Mouse (Mus musculus) brain, embryonic 14.5 days (tissue): ENCODE measurements around the gene Shb. TPM values are rescaled to one million over a fixed set of nuclear protein-coding genes. Genes with fewer than 3 reads are reported as not detected.

ENCODE experiments used
- DNase-seq: peaks from one replicate; pipeline ENCODE4 v3.0.0-alpha.2; 2011; ENCODE audit warnings: low read depth
- CTCF ChIP-seq: fragments of 200-500 bp; IDR thresholded peaks from 2 replicates; pipeline ENCODE4 v1.5.1; 2012; ENCODE audit warnings: inconsistent platforms, mild to moderate bottlenecking, moderate library complexity, borderline replicate concordance; ENCODE audit not compliant: insufficient read depth, insufficient read length; ENCODE audit errors: extremely low read depth
- POLR2A ChIP-seq: fragments of 200-500 bp; IDR thresholded peaks from 2 replicates; pipeline ENCODE4 v1.6.1; 2012; ENCODE audit warnings: mild to moderate bottlenecking, inconsistent platforms, borderline replicate concordance; ENCODE audit not compliant: poor library complexity, insufficient read depth, insufficient read length, severe bottlenecking; ENCODE audit errors: extremely low read depth
- polyA plus RNA-seq: library from polyadenylated mRNA; depleted of rRNA; stranded (reverse); fragments of >200 nt; gene quantifications from 2 replicates; pipeline ENCODE4 v1.2.3, GENCODE M21; 2012

Shb gene
- polyA plus RNA-seq, 1 experiment, result 36.4 TPM

DNA sequence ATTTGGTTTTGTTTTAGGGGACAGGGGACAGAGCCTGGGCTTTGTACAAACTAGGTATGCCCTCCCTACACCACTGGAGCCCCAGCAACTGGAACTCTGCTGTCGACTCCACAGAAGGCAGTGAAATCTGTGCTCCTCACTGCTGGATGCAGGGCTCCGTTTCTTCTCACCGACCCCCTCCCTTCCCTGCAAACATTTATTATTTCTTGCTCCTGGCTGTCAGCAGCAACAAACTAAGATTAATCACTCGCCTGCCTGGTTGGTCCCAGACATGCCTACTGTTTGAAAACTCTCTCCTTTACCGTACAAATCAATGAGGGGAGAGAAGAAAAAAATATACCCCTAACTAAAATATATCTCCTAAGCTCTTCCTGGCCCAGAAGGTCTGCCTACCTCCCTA, 93.0 kb downstream of the Shb start:
- no peak for DNase-seq
- TF ChIP-seq CTCF (no peak), POLR2A (no peak)

DNA sequence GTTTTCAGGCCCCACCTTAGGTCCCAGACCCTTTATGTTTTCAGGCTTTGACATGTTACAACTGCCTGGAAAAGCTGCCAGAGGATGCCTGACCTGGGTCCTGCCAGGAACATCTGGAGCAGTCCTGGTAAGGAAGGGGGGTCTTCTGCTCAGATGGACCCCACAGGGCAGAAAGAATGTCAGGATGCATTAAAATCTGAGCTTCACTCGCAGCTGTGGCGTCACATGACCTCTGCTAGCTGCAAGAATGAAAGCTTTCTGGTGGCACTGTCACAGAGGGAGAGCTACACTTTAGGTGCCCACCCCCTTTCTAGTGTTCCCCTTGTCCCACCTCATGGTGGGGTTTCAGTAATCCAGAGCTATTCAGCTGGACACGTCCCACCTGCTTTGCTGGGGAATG, 95.3 kb downstream of the Shb start:
- DNase-seq, result no peak
- TF ChIP-seq POLR2A, result no peak
- TF ChIP-seq CTCF, result no peak

DNA sequence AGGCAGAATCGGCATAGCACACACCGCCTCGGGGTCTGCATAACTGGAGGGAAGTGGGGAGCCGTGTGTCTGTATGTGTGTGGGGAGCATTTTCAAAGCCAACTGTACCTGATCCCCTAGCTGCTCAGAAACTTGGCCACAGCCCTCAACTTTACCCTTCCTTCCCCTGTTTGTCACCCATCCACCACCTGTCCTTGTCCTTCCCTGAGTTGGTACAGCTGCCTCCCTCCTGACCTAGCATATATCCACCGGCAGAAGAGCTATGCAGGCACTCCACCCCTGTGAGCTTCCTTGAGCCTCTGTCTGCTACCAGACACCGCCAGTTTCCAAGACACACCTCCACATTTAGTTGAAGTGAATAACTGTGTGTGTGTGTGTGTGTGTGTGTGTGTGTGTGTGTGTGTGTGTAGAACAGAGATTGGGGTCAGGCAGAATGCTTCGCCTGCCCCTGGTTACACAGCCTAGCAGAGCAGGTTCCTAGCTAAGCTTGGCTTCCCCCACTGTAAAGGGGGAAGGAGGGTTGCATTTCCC, 95.8 kb downstream of the Shb start:
- TF ChIP-seq POLR2A, result no peak
- TF ChIP-seq CTCF, result no peak
- no peak for DNase-seq

DNA sequence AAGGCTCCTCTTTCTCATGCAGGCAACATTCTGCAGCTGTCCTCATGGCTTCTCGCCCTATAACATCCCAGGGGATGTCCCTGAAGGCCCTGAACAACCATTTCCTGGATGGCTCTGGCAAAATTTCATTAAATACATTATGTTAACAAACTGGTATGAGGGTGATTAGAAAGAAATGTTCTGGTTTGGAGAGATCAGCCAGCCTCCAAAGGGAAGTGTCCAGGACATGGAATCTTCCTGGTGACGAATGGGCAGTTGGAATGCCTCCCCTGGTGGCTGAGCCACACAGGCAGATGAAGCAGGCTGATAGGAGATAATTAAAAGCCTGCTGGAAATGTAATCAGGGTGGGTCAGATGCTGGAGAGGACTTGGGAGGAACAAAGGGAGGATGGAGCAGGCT, 96.4 kb downstream of the Shb start:
- DNase-seq, result no peak
- TF ChIP-seq POLR2A (no peak), CTCF (no peak)

DNA sequence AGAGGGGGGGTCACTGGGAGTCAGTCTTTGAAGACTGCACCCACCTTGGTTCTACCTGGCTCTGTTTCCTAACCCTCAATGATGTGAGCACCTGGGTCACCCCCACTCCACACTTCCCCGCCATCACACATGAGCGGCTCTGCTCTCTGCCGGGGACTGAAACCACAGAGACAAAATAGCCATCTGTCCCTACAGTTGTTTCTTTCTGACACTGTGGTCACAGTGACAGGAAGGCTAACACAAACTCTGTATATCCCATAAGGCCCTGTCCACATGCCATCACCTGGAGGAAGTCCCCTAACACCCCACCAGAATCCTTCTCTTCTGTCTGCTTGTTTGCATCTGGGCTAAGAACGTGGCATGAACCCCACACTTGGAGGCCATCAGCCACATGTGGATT, 97.6 kb downstream of the Shb start:
- TF ChIP-seq POLR2A (no peak), CTCF (no peak)
- DNase-seq, result no peak

DNA sequence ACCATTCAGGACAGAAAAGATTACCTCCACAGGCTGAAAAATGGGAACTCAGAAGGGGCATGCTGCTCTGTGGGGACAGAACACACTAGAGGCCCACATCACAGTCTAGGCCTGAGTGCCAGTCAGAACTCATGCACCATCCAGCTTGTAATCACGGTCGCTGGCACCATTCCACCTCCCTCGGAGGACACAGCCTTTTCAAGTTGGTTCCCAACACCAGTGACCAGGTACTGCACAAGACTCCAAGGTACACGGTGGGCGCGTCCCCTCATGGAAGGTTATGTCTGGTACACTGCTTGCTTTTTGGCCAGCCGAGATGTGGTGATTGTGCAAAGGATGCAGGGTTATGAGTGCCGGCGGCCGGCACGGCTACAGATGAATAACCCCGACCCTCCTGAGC, 98.2 kb downstream of the Shb start:
- no peak for DNase-seq
- TF ChIP-seq CTCF (no peak), POLR2A (no peak)

DNA sequence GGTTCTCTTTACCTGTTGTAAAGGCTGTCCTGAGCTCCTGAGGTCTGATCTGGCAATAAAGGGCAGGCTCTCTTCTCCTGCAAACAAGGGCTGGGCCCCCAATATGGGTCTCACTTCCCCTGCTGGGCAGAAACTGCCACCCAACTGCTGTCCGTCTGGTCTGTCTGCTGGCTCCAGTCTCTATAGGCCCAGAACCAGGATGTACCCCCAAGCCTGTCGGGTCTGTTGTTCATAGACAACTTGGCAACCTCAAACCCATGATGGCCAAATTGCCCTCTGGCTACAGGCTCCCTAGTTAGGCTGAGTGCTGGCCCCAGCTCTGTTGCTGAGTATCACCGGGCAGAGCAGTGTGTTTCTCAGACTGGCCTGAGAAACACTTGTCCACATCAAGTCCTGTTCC, 100.5 kb downstream of the Shb start:
- DNase-seq, result no peak
- TF ChIP-seq CTCF (no peak), POLR2A (no peak)

DNA sequence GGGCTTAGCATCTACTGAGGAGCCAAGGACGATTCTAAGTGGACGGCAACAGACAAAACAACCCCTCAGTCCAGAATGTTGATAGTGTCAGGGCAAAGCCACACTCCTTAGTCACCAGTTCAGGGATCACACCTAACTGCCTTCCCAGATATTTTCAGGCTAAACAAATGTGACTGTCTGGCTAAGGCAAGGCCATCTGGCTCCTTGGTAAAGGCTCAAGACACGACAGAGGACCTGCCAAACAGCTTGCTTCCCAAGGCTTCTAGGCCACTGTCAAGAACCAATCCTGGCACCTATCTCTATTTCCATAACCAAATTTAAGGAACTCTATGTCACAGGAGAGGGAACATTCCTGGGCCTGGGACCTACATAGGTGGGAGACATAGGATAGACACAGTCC, 101.0 kb downstream of the Shb start:
- no peak for TF ChIP-seq POLR2A
- no peak for DNase-seq

DNA sequence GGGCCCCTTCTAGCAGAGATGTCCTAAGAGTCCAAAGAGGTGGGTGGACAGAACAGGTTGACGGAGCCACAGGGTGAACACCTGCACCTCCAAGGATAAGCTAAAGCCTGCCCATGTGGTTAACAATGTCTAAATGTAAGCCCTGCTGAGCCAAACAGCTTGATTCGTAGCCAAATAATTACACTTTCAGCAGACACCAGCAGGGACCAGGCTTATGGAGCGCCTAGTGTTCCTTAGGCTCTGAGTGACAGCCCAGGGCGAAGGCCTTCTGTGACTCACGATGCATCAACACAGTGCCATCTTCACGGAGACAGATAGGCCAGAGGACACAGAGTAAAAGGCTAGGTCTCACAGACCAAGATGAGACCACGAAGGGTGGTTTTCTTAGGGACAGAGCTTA, 102.8 kb downstream of the Shb start:
- TF ChIP-seq POLR2A (no peak), CTCF (no peak)
- DNase-seq, result peak; percentile 75

DNA sequence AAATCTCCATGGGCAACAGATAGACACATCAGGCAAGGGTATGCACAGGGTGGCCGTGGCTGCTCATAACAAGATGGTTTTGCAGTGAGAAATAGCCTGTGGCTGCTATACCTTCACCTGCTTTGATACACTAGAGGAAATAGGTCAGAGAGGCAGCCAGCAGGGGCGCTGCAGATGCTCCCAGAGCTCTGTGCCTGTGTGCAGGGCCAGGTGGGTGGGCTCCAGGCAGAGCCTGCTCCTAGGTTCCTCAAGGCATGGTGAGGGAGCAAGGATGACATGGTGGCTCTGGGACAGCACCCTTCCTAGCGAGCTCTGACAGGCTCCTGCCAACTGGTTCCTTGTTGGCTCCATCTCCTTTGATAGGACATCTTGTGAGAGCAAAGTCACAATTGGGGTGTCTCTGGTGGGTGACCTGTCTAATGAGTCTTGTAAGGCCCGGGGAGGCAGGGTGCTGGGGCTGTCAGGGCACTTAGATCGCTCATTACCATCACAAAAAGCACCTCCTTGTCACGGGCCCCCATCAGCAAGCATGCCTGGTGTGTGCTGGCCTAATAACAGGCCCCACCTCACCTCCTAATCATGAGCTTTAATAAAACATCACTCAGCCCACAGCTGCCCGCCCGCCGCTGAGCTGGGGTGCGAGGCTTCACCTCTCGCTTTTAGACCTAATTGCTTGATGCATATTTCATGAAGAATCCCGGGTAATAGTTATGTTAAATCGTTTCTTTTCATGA, 105.4 kb downstream of the Shb start:
- DNase-seq, result peak; percentile 89
- TF ChIP-seq CTCF (peak; percentile 59; the same call in 1 of the 2 replicates), POLR2A (no peak)

DNA sequence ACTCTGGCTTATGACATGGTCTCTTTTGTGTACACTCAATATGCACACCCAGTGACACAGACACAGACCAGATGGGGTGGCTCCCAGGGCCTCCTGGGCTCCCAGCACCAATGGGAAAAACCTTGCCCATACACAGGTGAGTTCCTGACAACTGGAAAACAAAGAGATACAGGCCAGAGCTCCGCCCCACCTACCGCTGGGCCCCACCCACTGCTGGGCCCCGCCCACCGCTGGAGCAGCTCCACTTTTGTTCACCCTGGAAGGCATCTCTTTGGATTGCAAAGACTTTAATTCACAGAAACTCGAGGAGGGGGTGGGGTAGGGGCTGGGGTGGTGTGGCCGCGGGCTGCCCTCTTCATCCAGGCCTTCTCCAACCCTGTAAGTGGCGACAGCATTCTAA, 108.9 kb downstream of the Shb start:
- TF ChIP-seq CTCF, result no peak
- TF ChIP-seq POLR2A, result no peak
- DNase-seq, result no peak

DNA sequence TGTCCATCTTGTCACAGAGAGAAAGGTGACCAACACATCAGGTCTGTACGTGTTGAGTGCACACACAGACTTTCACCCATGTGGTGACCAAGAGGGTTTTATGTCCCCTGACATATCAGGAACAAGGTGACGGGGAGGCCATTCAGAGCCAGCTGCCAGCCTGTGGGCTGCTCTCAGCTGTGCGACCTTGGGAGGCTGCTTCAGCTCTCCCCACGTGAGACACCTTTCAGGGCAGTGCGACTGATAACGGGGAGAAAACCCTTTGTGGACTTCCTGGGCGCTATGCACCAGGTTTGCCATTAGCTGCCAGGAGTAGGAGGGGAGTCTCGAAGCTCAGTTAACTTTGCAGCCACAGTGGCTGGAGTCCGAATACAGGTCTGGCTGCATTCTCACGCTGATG, 109.6 kb downstream of the Shb start:
- DNase-seq, result no peak
- TF ChIP-seq CTCF (no peak), POLR2A (no peak)

DNA sequence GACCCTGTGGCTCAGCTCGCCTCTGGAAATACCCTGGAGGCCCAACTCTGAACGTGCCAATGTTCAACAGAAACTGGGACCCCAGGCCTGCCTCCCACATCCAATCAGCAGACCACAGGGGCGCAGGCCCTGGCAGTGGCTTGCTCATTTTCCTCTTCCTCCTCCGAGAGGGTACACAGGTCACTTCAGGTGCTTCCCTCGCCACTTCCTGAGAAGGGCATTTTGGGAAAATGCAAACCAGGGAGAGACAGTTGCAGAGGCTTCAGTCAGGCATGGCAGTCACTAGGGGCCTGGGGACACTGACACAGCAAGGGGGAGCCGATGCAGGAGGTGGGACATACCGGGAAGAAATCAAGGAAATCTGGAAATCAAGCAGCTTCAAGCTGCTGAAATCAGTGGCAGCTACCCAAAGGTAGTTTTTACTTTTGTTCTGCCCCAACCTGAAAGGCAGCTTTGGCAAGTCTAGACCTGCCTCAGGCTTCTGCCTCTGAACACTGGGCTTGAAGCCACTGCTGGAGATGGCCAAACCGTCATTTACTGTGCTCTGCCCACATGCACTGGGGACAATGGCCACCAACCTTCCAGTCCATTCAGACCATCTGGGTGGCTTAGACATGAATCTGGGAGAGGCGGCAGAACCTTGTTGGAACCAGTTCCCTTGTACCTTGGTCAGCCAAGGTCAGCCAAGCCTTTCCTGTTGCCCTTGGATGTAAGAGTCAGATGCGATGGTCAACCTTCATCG, 110.6 kb downstream of the Shb start:
- TF ChIP-seq CTCF (no peak), POLR2A (no peak)
- no peak for DNase-seq

DNA sequence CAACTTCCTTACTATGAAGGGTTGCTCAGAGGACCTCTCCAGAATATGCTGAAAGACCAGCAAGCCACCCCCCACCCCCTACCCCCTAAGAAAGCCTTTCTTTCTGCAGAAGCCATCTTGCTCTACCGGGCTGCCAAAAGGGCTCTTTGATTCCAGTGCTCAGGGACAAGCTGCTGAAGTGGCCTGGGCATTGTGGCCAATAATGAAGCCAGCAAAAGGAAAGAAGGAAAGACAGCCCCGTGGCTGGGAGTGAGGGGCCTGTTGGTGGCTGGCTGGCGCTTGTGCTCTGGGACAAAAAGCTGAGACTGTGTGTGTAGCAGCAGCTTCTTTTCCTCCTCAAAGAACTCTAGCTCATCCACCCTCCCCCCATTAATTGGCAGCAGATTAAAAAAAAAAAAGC, 111.5 kb downstream of the Shb start:
- peak; percentile 81 for DNase-seq
- TF ChIP-seq POLR2A (no peak), CTCF (no peak)

DNA sequence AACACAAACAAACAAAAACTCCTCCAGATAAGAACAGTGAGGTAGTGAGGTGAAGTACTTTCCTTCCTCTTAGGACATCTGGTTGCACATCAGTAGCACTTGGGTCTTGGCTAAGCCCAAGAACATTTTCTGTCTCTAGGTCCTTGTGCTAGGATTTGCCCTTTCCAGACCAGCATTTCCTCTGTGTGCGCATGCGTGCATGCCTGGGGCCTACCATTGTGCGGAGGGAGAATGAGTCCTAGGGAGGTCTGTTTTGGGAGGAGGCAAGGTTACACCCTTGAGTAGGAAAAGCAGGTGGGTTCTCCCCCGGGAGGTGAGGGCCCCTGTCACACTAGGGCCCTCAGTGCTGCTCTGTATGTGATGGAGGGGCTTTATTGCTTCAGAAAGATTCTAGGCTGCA, 113.2 kb downstream of the Shb start:
- DNase-seq, result no peak
- TF ChIP-seq POLR2A (no peak), CTCF (no peak)
